Mouse (Mus musculus): ENCODE data around the gene Gm10272. TPM values are rescaled to one million over a fixed set of nuclear protein-coding genes. Genes with fewer than 3 reads are reported as not detected.
"Not testable (repeated sequence)": the region's sequence is repeated elsewhere in the genome, so short reads cannot be mapped to it uniquely, and the experiment has no call there.

The Gm10272 gene
- polyA plus RNA-seq, 1 experiment from 2014 or later, result not detected

GRCm38 (mm10) chr10:77735928-77736327 is 29.5 kb downstream of the Gm10272 start:
- ATAC-seq (ENCODE audit: low FRiP score, low TSS enrichment), result no peak
- no peak overlapping the region for H3K9ac ChIP-seq (ENCODE audit: low read length)
- H3K27ac ChIP-seq (replicated peaks), result no peak overlapping the region
- DNase-seq (ENCODE audit: low spot score), result no peak
- WGBS, result 93% methylated on average over 1 of the region's 1 CpGs
- H3K4me2 ChIP-seq (replicated peaks; ENCODE audit: low read depth), result no peak overlapping the region
- H3K27me3 ChIP-seq (ENCODE audit: control insufficient read depth, insufficient read depth, low read length), result no peaks in the 10 kb centered on the region
- H3K4me1 ChIP-seq (replicated peaks; ENCODE audit: control insufficient read depth, insufficient read depth), result no peaks in the 10 kb centered on the region
- H3K4me3 ChIP-seq (ENCODE audit: low read depth, low read length), result no peak overlapping the region
- no peaks in the 10 kb centered on the region for H3K36me3 ChIP-seq (ENCODE audit: control insufficient read depth, insufficient read depth, low read length)
- TF ChIP-seq EP300 (optimal IDR thresholded peaks at IDR 0.05) (no peak), CTCF (IDR thresholded peaks at IDR 0.05; ENCODE audit: low read depth) (no peak)
- 0 out of 2 replicates have a peak, but pooled peaks cover 5% of the 10 kb centered on the region for H3K9me3 ChIP-seq (ENCODE audit: control insufficient read depth, low read length)

GRCm38 (mm10) chr10:77738929-77739328 is 32.5 kb downstream of the Gm10272 start:
- Histone ChIP-seq H3K4me2 (replicated peaks; ENCODE audit: low read depth) (no peak overlapping the region), H3K27ac (replicated peaks) (no peak overlapping the region), H3K36me3 (ENCODE audit: control insufficient read depth, insufficient read depth, low read length) (no peaks in the 10 kb centered on the region), H3K4me1 (replicated peaks; ENCODE audit: control insufficient read depth, insufficient read depth) (no peaks in the 10 kb centered on the region), H3K9ac (ENCODE audit: low read length) (no peak overlapping the region), H3K27me3 (ENCODE audit: control insufficient read depth, insufficient read depth, low read length) (no peaks in the 10 kb centered on the region), H3K4me3 (ENCODE audit: low read depth, low read length) (no peak overlapping the region), H3K9me3 (ENCODE audit: control insufficient read depth, low read length) (0 out of 2 replicates have a peak, but pooled peaks cover 5% of the 10 kb centered on the region)
- WGBS, result 85% methylated on average over 4 of the region's 4 CpGs
- DNase-seq (ENCODE audit: low spot score), result no peak
- ATAC-seq (ENCODE audit: low FRiP score, low TSS enrichment), result no peak
- TF ChIP-seq CTCF (IDR thresholded peaks at IDR 0.05; ENCODE audit: low read depth), result no peak
- no peak for TF ChIP-seq EP300 (optimal IDR thresholded peaks at IDR 0.05)

- H3K4me2 ChIP-seq (replicated peaks; ENCODE audit: low read depth); H3K4me1 ChIP-seq (replicated peaks; ENCODE audit: control insufficient read depth, insufficient read depth); H3K9ac ChIP-seq (ENCODE audit: low read length); H3K9me3 ChIP-seq (ENCODE audit: control insufficient read depth, low read length); H3K27ac ChIP-seq (replicated peaks); H3K27me3 ChIP-seq (ENCODE audit: control insufficient read depth, insufficient read depth, low read length); H3K4me3 ChIP-seq (ENCODE audit: low read depth, low read length); ATAC-seq (ENCODE audit: low FRiP score, low TSS enrichment); DNase-seq (ENCODE audit: low spot score); H3K36me3 ChIP-seq (ENCODE audit: control insufficient read depth, insufficient read depth, low read length): not testable (repeated sequence)
- WGBS, result 72% methylated on average over 4 of the region's 5 CpGs
Measured at GRCm38 (mm10) chr10:77741924-77742688, 35.7 kb downstream of the Gm10272 start, which contains the start of gene Gm18596. TSS of gene Gm18596 (minus strand) at chr10:77742638.

- H3K36me3 ChIP-seq (ENCODE audit: control insufficient read depth, insufficient read depth, low read length); H3K9me3 ChIP-seq (ENCODE audit: control insufficient read depth, low read length); H3K27ac ChIP-seq (replicated peaks); DNase-seq (ENCODE audit: low spot score); H3K27me3 ChIP-seq (ENCODE audit: control insufficient read depth, insufficient read depth, low read length); H3K4me2 ChIP-seq (replicated peaks; ENCODE audit: low read depth); H3K4me3 ChIP-seq (ENCODE audit: low read depth, low read length); H3K4me1 ChIP-seq (replicated peaks; ENCODE audit: control insufficient read depth, insufficient read depth); H3K9ac ChIP-seq (ENCODE audit: low read length); ATAC-seq (ENCODE audit: low FRiP score, low TSS enrichment): not testable (repeated sequence)
- 75% methylated on average over 1 of the region's 1 CpGs for WGBS
Measured at GRCm38 (mm10) chr10:77750686-77751085, 44.3 kb downstream of the Gm10272 start.

GRCm38 (mm10) chr10:77751254-77751653 is 44.8 kb downstream of the Gm10272 start, which contains the start of gene Gm9736:
TSS of gene Gm9736 (minus strand) at chr10:77751354.
- H3K9me3 ChIP-seq (ENCODE audit: control insufficient read depth, low read length); ATAC-seq (ENCODE audit: low FRiP score, low TSS enrichment); H3K27ac ChIP-seq (replicated peaks); H3K4me1 ChIP-seq (replicated peaks; ENCODE audit: control insufficient read depth, insufficient read depth); H3K4me3 ChIP-seq (ENCODE audit: low read depth, low read length); H3K4me2 ChIP-seq (replicated peaks; ENCODE audit: low read depth); H3K36me3 ChIP-seq (ENCODE audit: control insufficient read depth, insufficient read depth, low read length); H3K9ac ChIP-seq (ENCODE audit: low read length); DNase-seq (ENCODE audit: low spot score); H3K27me3 ChIP-seq (ENCODE audit: control insufficient read depth, insufficient read depth, low read length): not testable (repeated sequence)
- no CpG with 5 or more reads among the region's 1 CpGs for WGBS

- H3K9ac ChIP-seq (ENCODE audit: low read length); H3K27me3 ChIP-seq (ENCODE audit: control insufficient read depth, insufficient read depth, low read length); H3K4me3 ChIP-seq (ENCODE audit: low read depth, low read length); H3K4me2 ChIP-seq (replicated peaks; ENCODE audit: low read depth); H3K9me3 ChIP-seq (ENCODE audit: control insufficient read depth, low read length); H3K4me1 ChIP-seq (replicated peaks; ENCODE audit: control insufficient read depth, insufficient read depth); DNase-seq (ENCODE audit: low spot score); H3K27ac ChIP-seq (replicated peaks); H3K36me3 ChIP-seq (ENCODE audit: control insufficient read depth, insufficient read depth, low read length); ATAC-seq (ENCODE audit: low FRiP score, low TSS enrichment): not testable (repeated sequence)
- TF ChIP-seq CTCF (IDR thresholded peaks at IDR 0.05; ENCODE audit: low read depth), result 0 out of 2 replicates have a peak, but pooled peaks have one; percentile 21
- WGBS, result 47% methylated on average over 3 of the region's 3 CpGs
Measured at GRCm38 (mm10) chr10:77752312-77752711, 45.9 kb downstream of the Gm10272 start.

Data from stomach, postnatal 0 days (tissue).